Mouse (Mus musculus) spleen, postnatal 10 days (tissue): ENCODE measurements at regions not wholly inside any gene's neighbourhood (a gene's known extent, or its start where the extent isn't known, plus 50 kb on each side); places are given as distances from the start of the nearest gene placed in this dataset.

Experiments
- DNase-seq, 2 experiments: peaks; one replicate each; pipeline ENCODE4 v3.0.0; 2021 to 2022; ENCODE audit warnings: low spot score in 2 of 2

DNA sequence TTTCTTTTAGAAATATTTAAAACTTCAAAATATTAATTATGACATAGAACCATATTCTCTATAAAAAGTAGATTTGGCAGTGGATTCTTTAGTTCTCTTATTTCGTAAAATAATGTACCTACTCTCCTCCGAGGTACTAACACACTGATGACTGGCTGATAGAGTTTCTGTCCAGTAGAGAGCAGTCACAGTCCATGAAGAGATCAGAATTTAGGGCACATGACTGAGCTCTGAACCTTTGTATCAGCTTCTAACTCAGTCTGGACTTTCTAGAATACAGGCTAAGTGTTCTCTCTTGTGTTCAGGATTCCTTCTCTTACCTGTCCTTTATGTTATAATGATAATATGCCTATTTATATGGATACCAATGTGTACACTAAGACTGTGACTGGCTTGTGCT lies 494.3 kb downstream of the Cd109 start:
- DNase-seq = no peak

DNA sequence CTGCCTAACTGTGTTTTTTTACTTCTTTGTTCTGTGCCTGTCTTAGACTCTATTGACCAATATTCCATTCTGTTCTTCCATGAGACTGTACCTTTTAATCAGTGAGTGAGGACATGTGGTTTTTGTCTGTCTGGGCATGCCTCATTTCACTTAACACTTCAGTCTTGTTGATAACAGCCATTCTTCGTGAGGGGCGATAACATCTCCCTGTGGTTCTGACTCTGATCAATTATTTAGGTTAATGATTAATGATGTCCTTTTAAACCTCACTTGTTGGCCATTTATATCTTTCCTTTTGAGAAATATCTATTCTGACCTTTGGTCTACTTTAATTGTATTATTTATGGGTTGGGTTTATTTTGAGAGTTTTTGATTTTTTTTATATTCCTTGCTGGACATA lies 496.0 kb downstream of the Cd109 start:
- no peak for DNase-seq

DNA sequence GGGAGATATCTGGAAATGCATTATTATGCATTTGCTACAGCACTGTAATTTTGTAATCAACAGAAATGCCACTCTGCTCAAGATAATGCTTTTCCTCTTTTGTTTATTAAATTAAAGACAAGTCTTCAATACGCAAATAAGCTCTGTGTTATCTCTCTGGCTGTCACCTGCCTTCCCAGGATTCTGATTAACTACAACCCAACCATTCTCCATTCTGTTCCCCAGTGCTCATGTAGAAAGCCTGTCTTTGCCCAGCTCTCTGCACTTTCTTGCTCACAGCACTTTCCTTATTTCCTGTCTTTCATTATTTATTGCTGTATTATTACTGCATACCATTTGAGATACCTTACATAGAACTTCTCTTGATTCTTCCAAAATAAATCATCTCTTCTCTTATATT lies 525.6 kb downstream of the Cd109 start:
- DNase-seq = no peak

GRCm38 (mm10) chr9:79146004-79146403 lies 530.7 kb downstream of the Cd109 start:
- DNase-seq = no peak

GRCm38 (mm10) chr9:79165596-79165995 lies 550.2 kb downstream of the Cd109 start:
- DNase-seq = no peak

- DNase-seq = no peak
Measured at GRCm38 (mm10) chr9:79173036-79173435, 545.6 kb downstream of the Col12a1 start.

DNA sequence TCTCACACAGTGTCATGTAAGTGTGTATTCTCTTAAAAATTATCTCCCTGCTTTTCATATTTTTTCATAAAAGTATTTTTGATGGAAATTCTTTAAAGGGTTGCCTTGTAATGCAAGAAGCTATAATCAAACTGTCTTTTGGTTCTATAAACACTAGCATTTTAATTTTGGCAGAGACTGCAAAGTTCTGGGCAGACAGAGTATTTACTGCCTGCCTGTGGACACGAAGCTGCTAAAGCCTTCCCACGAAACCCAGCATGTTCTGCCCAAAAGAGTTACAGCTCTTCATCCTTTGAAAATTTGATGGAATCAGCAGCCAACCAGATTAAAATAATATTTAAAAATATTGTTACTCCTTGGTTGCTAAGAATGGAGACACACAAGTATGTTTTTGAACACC lies 538.7 kb downstream of the Col12a1 start:
- no peak for DNase-seq

DNA sequence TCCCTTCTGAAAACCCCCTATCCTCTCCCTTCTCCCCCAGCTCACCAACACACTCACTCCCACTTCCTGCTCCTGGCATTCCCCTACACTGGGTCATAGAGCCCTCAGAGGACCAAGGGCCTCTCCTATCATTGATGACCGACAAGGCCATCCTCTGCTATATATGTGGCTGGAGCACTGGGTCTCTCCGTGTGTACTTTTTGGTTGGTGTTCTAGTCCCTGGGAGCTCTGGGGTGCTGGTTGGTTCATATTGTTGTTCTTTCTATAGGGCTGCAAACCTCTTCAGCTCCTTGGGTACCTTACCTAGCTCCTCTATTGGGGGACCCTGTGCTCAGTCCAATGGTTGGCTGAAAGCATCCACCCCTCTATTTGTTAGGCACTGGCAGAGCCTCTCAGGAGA lies 523.2 kb downstream of the Col12a1 start:
- no peak for DNase-seq

DNA sequence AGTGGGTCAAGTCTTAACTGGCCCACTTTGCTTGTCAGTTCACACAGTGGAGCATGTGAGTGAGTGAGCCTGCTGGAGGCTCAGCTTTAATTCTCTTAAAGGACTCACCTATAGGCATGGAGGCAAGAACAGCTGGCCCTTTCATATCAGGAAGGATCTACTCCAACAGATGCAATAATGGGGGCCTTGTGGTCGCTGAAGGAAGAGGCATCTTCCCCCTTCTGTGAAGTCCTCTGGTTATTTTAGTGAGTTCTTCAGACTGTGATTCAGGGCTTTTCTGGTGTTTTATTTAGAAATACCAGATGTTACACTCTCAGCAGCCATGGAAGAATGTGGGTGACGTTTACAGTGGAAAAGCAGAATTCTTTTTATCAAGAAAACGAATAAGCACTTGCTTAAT lies 516.9 kb downstream of the Col12a1 start:
- no peak for DNase-seq

GRCm38 (mm10) chr9:79213364-79213763 lies 505.3 kb downstream of the Col12a1 start:
- no peak for DNase-seq

GRCm38 (mm10) chr9:79215986-79216385 lies 502.6 kb downstream of the Col12a1 start:
- DNase-seq = no peak

DNA sequence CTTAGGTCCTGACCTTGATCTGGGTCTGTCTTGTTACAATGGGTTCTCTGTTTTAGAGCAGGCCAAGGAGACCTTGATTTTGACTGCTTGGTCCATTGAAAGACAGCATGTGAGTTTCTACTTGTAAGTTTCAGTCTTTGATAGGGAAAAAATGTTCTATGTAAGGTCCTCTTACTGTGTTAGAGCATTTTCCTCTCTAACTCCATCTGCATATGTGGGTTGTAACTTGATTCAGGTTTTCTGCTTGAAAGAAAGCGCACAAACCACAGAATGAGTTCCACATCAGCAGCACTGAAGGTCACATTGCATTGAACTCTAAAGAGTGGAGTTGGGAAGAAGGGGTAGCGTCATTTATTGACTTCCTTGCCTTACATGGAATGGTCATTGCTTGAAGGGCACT lies 502.2 kb downstream of the Col12a1 start:
- DNase-seq = no peak

GRCm38 (mm10) chr9:79233081-79233480 lies 485.6 kb downstream of the Col12a1 start:
- no peak for DNase-seq

DNA sequence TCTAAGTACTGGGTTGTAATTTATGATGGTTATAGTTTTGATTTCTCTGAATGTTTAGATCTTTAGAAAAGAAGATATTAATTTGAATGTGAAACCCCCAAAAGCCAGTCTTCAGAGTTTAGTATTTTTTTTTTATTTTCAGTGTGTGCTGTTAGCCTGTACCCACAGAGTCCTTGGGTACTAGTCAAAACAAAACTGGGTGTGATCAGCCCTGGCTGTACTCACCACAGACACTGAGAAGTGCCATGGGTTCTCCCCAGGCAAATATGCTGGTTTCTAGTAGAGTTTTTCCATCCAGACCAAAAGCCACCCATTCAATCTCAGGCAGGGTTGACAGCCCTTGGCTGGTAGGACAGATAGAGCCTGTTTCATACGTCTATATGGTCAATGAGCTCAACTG lies 484.9 kb downstream of the Col12a1 start:
- no peak for DNase-seq

GRCm38 (mm10) chr9:79269646-79270213 lies 448.9 kb downstream of the Col12a1 start:
- no peak for DNase-seq

GRCm38 (mm10) chr9:79270256-79270655 lies 448.4 kb downstream of the Col12a1 start:
- no peak for DNase-seq

GRCm38 (mm10) chr9:79287849-79288248 lies 430.8 kb downstream of the Col12a1 start:
- DNase-seq = no peak

GRCm38 (mm10) chr9:79295306-79295705 lies 423.3 kb downstream of the Col12a1 start:
- no peak for DNase-seq

GRCm38 (mm10) chr9:79301580-79301979 lies 417.1 kb downstream of the Col12a1 start:
- no peak for DNase-seq

DNA sequence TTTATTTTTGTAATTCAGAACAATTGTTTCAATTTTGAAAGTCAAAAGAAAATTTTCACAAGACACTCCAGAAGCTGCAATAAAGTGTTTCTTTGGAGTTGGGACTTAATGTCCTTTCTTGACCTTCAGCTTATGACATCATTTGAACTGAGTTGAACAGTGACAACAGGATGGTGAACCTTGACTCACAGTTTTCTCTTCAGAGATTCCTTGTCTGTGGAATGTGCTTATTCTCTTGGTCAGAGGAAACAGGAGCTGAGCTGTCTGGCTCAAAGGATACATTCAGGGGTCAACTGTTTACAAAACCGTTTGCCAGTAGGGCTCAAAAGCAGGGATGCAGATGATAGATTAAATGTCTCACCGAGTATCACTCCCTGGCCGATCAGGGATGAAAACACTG lies 408.0 kb downstream of the Col12a1 start:
- DNase-seq = no peak

DNA sequence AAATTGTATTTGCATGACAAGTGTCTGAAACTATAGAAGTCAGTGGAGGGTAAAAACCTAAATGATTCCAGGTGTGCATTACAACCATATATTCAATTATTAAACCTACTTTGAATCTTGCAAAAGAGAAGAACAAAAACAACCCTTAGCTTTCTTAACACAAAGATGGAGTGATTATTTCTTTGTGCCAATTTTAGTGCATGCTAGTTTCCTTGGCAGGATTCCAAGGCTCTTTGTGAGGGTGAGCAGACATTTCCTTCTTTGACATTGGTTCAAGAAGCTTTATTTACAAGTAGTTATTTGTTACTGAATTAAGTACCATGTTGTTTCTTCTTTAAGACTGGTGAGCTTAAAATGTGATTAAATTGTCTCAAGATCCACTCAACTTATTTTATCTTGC lies 401.2 kb downstream of the Col12a1 start:
- DNase-seq = no peak

- DNase-seq = no peak
Measured at GRCm38 (mm10) chr9:79346371-79347096, 372.1 kb downstream of the Col12a1 start.

DNA sequence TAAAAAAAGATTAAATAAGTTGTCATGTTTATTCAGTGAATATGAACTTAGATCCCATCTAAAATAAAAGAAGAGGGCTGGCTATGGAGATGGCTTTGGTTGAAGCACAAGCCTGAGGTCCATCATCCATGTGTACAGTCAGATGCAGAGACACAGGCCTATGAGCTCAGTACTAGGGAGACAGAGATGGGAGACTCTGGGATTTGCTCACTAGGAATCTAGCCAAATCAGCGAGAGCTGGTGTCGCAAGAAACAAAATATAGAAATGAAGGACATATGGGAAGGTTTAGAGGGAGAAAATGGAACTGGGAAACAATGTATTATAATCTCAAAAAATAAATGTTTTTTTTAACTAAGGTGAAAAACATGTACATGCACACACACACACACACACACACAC lies 326.6 kb downstream of the Col12a1 start:
- no peak for DNase-seq

- DNase-seq = no peak
Measured at GRCm38 (mm10) chr9:79414989-79415388, 303.6 kb downstream of the Col12a1 start.
